Mouse (Mus musculus) induced T-regulatory cell, adult 2 months (primary cell): ENCODE results near the gene Blm.
"Not testable (repeated sequence)": the region's sequence is repeated elsewhere in the genome, so short reads cannot be mapped to it uniquely, and the experiment has no call there.

Experiments
- DNase-seq: peaks from one replicate; pipeline ENCODE4 v3.0.0-alpha.2; 2012; ENCODE audit warnings: low read depth

The Blm gene

GRCm38 (mm10) chr7:80534291-80535008 is 469 bp downstream of the Blm start:
- DNase-seq, result peak; percentile 91

GRCm38 (mm10) chr7:80531087-80531486 is 3.8 kb downstream of the Blm start:
- no peak for DNase-seq

- DNase-seq, result no peak
Measured at GRCm38 (mm10) chr7:80530646-80531045, 4.3 kb downstream of the Blm start.

GRCm38 (mm10) chr7:80526698-80527097 is 8.2 kb downstream of the Blm start:
- no peak for DNase-seq

GRCm38 (mm10) chr7:80512408-80513085 is 22.4 kb downstream of the Blm start:
- no peak for DNase-seq

GRCm38 (mm10) chr7:80507697-80508096 is 27.2 kb downstream of the Blm start:
- not testable (repeated sequence) for DNase-seq

- DNase-seq, result no peak
Measured at GRCm38 (mm10) chr7:80506007-80506406, 28.9 kb downstream of the Blm start.

- DNase-seq, result no peak
Measured at GRCm38 (mm10) chr7:80504920-80505319, 30.0 kb downstream of the Blm start.

GRCm38 (mm10) chr7:80501006-80501405 is 33.9 kb downstream of the Blm start:
- no peak for DNase-seq

GRCm38 (mm10) chr7:80500099-80500498 is 34.8 kb downstream of the Blm start:
- no peak for DNase-seq

- no peak for DNase-seq
Measured at GRCm38 (mm10) chr7:80499190-80499962, 35.5 kb downstream of the Blm start.

- DNase-seq, result no peak
Measured at GRCm38 (mm10) chr7:80496656-80497055, 38.3 kb downstream of the Blm start.

GRCm38 (mm10) chr7:80495210-80495609 is 39.7 kb downstream of the Blm start:
- DNase-seq, result peak; percentile 18

GRCm38 (mm10) chr7:80491995-80492394 is 42.9 kb downstream of the Blm start:
- DNase-seq, result no peak

- no peak for DNase-seq
Measured at GRCm38 (mm10) chr7:80491086-80491485, 43.8 kb downstream of the Blm start.

GRCm38 (mm10) chr7:80490351-80490750 is 44.6 kb downstream of the Blm start:
- no peak for DNase-seq

GRCm38 (mm10) chr7:80489445-80489844 is 45.5 kb downstream of the Blm start:
- no peak for DNase-seq

- no peak for DNase-seq
Measured at GRCm38 (mm10) chr7:80487239-80487638, 47.7 kb downstream of the Blm start.

- no peak for DNase-seq
Measured at GRCm38 (mm10) chr7:80480097-80480496, 54.8 kb downstream of the Blm start.

- peak; percentile 36 for DNase-seq
Measured at GRCm38 (mm10) chr7:80473837-80474236, 61.1 kb downstream of the Blm start.

GRCm38 (mm10) chr7:80468851-80469250 is 66.1 kb downstream of the Blm start:
- DNase-seq, result no peak

- no peak for DNase-seq
Measured at GRCm38 (mm10) chr7:80467334-80467733, 67.6 kb downstream of the Blm start.

GRCm38 (mm10) chr7:80464831-80465230 is 70.1 kb downstream of the Blm start:
- DNase-seq, result no peak
